Mouse (Mus musculus): ENCODE data around the gene Ldlrap1.

Gene Ldlrap1

DNA sequence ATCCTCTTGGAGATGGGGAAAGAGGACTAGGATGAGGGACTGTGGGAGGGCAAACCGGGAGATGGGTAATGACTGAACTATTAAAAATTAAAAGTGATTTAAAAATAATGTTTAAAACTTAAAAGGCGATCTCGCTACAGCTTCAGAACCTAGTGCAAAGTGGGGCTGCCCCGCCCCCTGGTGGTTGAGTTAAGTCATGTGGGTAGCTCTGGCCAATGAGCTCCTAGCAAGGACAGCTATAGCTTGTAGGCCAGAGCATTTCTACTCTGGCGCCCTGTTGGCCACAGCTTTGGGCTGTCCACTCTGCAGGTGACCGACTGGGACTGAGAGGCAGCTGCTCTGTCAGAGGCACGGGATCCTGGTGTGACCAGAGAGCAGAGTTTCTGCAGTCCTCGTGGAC, 53.9 kb downstream of the Ldlrap1 start:
- DNase-seq (ENCODE audit: low spot score) = peak; percentile 85

DNA sequence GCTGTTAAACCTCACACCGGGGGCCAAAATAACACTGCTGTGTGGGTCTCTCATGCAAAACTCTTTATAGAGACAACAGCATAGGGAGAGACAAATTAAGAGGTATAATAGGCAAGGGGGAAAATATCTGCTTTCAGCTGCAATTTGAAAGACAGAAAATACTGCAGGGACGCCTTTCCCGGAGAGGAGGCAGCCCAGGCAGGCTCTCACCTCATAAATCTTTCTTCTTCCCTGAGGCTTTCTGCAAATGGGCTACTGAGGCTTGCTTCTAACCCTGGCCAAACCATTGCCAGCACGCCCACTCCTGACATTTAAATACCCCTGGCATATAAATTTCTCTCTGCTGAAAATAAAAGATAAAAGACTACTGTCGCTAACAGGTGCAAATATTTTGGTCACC, 62.5 kb downstream of the Ldlrap1 start:
- DNase-seq (ENCODE audit: low spot score) = no peak

DNA sequence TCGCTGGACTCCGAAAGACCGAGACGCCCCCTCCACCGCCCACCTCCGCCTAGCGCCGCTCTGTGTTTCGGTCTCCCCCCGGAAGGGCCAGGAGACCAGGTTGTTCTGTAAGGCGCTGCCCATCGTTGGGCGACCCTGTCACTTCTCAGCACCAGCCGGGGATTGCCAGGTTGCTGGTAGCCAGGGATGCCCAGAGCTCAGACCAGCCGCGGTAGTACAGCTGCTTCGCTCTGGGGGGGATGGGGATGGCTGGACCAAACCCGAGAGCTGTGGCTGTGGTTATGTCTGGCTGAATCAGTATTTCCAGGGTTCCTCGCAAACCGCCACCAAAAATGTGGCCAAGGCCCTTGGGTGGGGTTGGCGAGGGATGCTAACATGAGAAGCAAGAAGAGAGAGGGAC, 63.2 kb downstream of the Ldlrap1 start:
- no peak for DNase-seq (ENCODE audit: low spot score)

DNA sequence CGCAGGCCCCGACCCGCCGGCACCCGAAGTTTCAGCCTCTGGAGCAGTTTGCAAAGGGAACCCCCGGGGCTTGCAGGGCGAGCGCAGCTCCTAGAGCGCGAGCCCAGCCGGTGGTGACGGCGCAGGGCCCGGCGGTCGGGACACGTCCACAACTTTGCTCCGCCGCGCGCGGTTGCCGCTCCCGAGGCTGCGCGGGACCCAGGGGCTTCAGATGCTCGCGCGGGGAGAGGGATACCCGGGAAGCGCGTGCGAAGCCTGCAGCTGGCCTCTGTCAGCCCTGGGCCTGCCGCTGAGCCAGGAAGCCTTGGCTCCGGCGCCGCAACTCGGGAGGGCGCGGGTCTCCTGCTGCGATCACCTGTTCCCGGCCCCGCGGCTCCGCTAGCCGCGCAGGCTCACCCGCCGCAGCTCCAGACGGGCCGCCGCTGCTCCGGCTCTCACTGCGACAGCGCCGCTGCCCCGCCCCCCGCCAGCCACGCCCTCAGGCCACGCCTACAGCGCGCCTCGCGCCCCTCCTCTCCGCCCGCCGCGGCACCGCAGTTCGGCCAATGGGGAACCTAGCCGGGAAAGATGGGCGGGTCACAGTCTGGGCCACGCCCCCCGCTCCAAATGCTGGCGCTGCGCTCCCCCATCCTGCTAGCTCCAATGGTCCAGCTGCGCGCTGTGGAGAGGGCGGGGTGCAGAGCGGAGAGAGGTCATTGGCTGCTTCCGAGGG, 63.8 kb downstream of the Ldlrap1 start, which contains the start of gene Man1c1:
Gene Man1c1 (minus strand): TSS at position 456 of the 712 bp plus-strand sequence.
- peak; percentile 98 for DNase-seq (ENCODE audit: low spot score)

DNA sequence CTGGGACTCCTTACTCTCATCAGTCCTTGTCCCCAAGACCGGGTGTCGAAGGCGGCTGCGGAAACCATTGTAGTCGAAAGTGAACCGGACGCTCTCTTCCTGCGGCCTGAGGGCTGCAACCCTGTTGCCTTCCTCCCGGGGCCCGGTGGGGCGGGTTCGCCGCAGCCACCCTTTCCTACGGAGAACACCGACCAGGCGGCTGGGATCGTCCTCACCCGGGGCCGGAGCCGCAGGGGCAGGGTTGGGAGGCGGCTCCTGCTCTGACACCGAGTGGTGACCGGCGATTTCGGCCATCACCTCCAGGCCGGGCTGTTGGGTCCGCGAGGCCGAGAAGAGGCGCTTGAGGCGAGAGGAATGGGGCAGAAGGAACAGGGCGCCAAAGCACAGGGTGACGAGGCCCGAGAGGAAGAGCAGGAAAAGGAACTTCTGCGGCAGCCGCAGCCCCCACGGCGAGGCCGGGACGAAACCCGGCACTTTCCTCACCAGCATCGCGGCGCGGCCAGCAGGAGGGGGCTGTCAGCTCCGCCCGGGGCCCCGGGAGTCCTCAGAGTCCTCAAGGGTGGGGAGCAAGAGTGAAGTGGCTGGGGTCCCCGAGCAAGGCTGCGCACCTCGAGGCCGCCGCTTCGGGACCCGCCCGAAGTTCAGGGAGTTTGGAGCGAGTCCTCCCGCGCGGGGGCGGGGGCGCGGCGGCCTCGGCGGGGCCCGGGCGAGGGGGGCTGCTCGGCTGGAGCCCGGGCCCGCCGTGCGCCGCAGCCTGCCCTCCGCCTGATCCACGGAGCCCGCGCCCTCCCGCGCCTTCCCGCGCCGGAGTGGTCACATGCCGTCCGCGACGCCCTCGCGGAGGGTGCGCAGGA, 64.6 kb downstream of the Ldlrap1 start:
- DNase-seq (ENCODE audit: low spot score) = peak; percentile 44

DNA sequence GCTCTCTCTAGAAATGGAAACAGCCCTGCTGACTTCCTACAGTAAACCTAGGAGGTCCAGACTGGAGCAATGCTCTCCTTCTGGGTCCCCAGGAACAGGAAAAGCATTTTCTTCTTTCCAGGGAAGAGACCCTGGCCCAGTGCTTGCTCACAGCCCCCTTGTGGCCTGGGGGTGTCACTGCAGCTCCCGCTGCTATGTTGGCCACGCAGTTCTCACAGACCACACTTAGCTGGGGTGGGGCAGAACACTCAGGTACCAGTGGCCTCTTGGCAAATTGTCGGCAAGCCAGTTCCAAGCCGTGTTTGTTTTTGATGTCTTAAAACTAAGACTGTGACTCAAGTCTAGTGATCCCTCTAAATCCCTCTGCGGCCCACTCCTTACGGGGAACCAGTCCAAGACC, 65.9 kb downstream of the Ldlrap1 start:
- DNase-seq (ENCODE audit: low spot score) = peak; percentile 65

DNA sequence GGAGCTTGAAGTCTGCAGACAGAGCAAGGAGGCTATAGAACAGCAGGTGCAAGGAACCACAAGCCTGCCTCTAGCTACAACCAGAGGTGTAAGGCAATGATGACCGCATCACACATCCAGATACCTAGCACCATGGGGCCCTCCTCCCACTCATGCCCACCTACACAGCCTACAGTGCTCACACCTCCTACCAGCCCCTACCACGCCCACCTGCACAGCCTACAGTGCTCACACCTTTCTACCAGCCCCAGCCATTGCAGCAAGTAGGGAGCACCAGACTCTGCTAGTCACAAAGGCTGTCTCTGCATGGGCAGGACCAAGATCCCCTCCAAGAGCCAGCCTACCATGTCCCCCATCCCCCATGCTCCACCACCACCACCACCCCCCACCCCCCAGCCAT, 66.9 kb downstream of the Ldlrap1 start:
- no peak for DNase-seq (ENCODE audit: low spot score)

DNA sequence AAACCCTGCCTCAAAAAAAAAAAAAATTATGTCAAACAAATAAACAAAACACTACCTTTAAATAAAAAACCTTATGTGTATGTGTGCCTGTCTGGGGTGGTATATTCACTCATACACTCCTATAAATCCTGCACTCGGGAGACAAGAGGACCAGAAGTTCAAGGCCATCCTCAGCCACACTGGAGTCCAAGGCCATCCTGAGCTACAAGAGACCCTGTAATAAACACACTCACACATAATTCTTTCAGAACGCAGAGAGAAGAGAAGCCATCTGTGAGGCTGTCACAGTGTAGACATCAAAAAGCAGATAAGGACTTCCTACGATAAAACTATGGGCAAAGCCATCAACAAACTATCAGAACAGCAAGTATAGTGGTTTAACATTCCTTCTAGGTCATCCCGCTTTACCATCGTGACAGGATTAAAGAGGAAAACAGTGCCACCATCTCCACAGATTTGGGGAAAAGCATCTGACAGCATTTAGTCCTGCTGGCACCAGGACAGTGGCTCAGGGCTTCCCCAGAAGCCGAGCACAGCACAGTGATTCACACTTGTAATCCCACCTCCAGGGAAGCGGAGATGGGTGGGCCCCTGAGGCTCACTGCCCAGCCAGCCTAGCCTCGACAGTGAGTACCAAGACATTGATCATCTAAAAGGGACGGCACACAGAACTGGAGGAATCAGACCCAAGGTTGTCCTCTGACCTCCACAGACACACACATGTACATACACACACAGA, 74.5 kb downstream of the Ldlrap1 start:
- no peak for DNase-seq (ENCODE audit: low spot score)

DNA sequence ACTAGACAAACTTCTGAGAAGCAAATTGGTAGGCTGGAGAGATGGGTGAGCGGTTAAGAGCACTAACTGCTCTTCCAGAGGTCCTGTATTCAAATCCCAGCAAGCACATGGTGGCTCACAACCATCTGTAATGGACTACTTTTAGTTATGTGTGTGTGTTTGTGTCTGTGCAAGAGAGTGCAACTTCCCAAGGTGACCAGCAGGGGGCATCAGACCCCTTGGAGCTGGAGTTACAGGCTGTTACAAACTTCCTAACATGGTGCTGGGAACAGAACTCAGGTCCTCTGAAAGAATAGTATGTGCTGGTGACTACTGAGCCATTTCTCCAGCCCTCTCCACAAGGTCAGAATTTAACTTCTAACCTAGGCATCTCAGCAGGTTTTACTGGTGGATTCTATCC, 75.4 kb downstream of the Ldlrap1 start:
- no peak for DNase-seq (ENCODE audit: low spot score)

Data from urinary bladder, postnatal 25 days (tissue).